Mouse (Mus musculus) stomach, embryonic 14.5 days (tissue): ENCODE measurements around the gene 4930544D05Rik. TPM values are rescaled to one million over a fixed set of nuclear protein-coding genes. Genes with fewer than 3 reads are reported as not detected.

Source experiments
- ATAC-seq: fragments of 200-750 bp; cut with Nextera tagmentation; 2 replicates; pipeline ENCODE4 v1.8.0; 2017; ENCODE audit warnings: low read depth, moderate TSS enrichment; ENCODE audit not compliant: insufficient number of reproducible peaks, insufficient read depth, low FRiP score
- H3K27ac ChIP-seq: fragments of 300-500 bp; sonication (generic); 2 replicates; pipeline ENCODE4 v1.5.1; 2014; ENCODE audit warnings: mild to moderate bottlenecking, low read length, moderate library complexity, mixed read lengths
- H3K27me3 ChIP-seq: fragments of 300-500 bp; sonication (generic); 2 replicates; pipeline ENCODE4 v1.6.1; 2014; ENCODE audit warnings: low read length, control low read depth, mixed read lengths; ENCODE audit not compliant: control insufficient read depth, insufficient read depth
- H3K36me3 ChIP-seq: fragments of 300-500 bp; sonication (generic); 2 replicates; pipeline ENCODE4 v1.6.1; 2014; ENCODE audit warnings: mild to moderate bottlenecking, control low read depth, low read length, moderate library complexity, mixed read lengths; ENCODE audit not compliant: control insufficient read depth, insufficient read depth
- H3K4me1 ChIP-seq: fragments of 300-500 bp; sonication (generic); 2 replicates; pipeline ENCODE4 v1.6.1; 2014; ENCODE audit warnings: low read length, control low read depth, mixed read lengths; ENCODE audit not compliant: control insufficient read depth, insufficient read depth
- H3K4me2 ChIP-seq: fragments of 300-500 bp; sonication (generic); replicated peaks from 2 replicates; pipeline ENCODE4 v1.6.1; 2014; ENCODE audit warnings: low read depth, low read length, control low read depth
- H3K4me3 ChIP-seq: fragments of 300-500 bp; sonication (generic); 2 replicates; pipeline ENCODE4 v1.5.1; 2014; ENCODE audit warnings: low read depth, low read length, control low read depth
- H3K9ac ChIP-seq: fragments of 300-500 bp; sonication (generic); replicated peaks from 2 replicates; pipeline ENCODE4 v1.6.1; 2014; ENCODE audit warnings: low read depth, mild to moderate bottlenecking, control low read depth, low read length, moderate library complexity, mixed read lengths
- H3K9me3 ChIP-seq: fragments of 300-500 bp; sonication (generic); 2 replicates; pipeline ENCODE4 v1.6.1; 2016; ENCODE audit warnings: low read depth, low read length, control low read depth; ENCODE audit not compliant: control insufficient read depth
- WGBS: fragments of 180-500 bp; shearing (Covaris S2); extraction: QIAGEN DNeasy Blood & Tissue Kit; methylation state at CpG from one replicate; pipeline ENCODE4 v1.1.7; 2014; 5-methylcytosine and 5-hydroxymethylcytosine counted together
- polyA plus RNA-seq: library from polyadenylated mRNA; unstranded; fragments of >200 nt; fragmentation: Nextera tagmentation; extraction: Ambion mirVana; gene quantifications from 2 replicates; pipeline ENCODE4 v1.2.1, GENCODE M21; 2014

4930544D05Rik gene
- polyA plus RNA-seq, 1 experiment from 2014 or later, result not detected

GRCm38 (mm10) chr11:70623053-70623742 lies 7.5 kb downstream of the 4930544D05Rik start:
- ATAC-seq, result 0 out of 2 replicates have a peak, but pooled peaks have one; percentile 23
- Histone ChIP-seq H3K4me3 (no peak overlapping the region), H3K36me3 (no peaks in the 10 kb centered on the region), H3K27me3 (no peaks in the 10 kb centered on the region), H3K9ac (no peak overlapping the region), H3K9me3 (no peaks in the 10 kb centered on the region), H3K4me2 (no peak overlapping the region), H3K27ac (no peak overlapping the region), H3K4me1 (no peaks in the 10 kb centered on the region)
- WGBS, result 72% methylated on average over 10 of the region's 10 CpGs

GRCm38 (mm10) chr11:70625473-70625872 lies 9.8 kb downstream of the 4930544D05Rik start:
- WGBS, result 40% methylated on average over 4 of the region's 4 CpGs
- Histone ChIP-seq H3K36me3 (no peaks in the 10 kb centered on the region), H3K4me3 (no peak overlapping the region), H3K27ac (no peak overlapping the region), H3K4me1 (no peaks in the 10 kb centered on the region), H3K9me3 (no peaks in the 10 kb centered on the region), H3K27me3 (no peaks in the 10 kb centered on the region), H3K9ac (no peak overlapping the region), H3K4me2 (no peak overlapping the region)
- no peak for ATAC-seq

- Histone ChIP-seq H3K4me1 (no peaks in the 10 kb centered on the region), H3K4me3 (no peak overlapping the region), H3K36me3 (no peaks in the 10 kb centered on the region), H3K4me2 (no peak overlapping the region), H3K9ac (no peak overlapping the region), H3K9me3 (no peaks in the 10 kb centered on the region), H3K27ac (no peak overlapping the region), H3K27me3 (no peaks in the 10 kb centered on the region)
- 58% methylated on average over 4 of the region's 4 CpGs for WGBS
- no peak for ATAC-seq
These were observed 11.2 kb downstream of the 4930544D05Rik start for GRCm38 (mm10) chr11:70626877-70627276.

GRCm38 (mm10) chr11:70628431-70628830 lies 12.8 kb downstream of the 4930544D05Rik start:
- H3K27ac ChIP-seq, result no peak overlapping the region
- WGBS, result 68% methylated on average over 2 of the region's 2 CpGs
- H3K9ac ChIP-seq, result no peak overlapping the region
- no peak for ATAC-seq
- no peak overlapping the region for H3K4me3 ChIP-seq
- no peaks in the 10 kb centered on the region for H3K36me3 ChIP-seq
- no peak overlapping the region for H3K4me2 ChIP-seq
- no peaks in the 10 kb centered on the region for H3K9me3 ChIP-seq
- H3K4me1 ChIP-seq, result no peaks in the 10 kb centered on the region
- no peaks in the 10 kb centered on the region for H3K27me3 ChIP-seq

GRCm38 (mm10) chr11:70629557-70629956 lies 13.9 kb downstream of the 4930544D05Rik start:
- Histone ChIP-seq H3K36me3 (no peaks in the 10 kb centered on the region), H3K9me3 (no peaks in the 10 kb centered on the region), H3K4me3 (no peak overlapping the region), H3K4me2 (no peak overlapping the region), H3K4me1 (no peaks in the 10 kb centered on the region), H3K9ac (no peak overlapping the region), H3K27ac (no peak overlapping the region), H3K27me3 (no peaks in the 10 kb centered on the region)
- 46% methylated on average over 5 of the region's 5 CpGs for WGBS
- ATAC-seq, result no peak

- Histone ChIP-seq H3K4me1 (no peaks in the 10 kb centered on the region), H3K4me2 (no peak overlapping the region), H3K9me3 (no peaks in the 10 kb centered on the region), H3K27ac (no peak overlapping the region), H3K36me3 (no peaks in the 10 kb centered on the region), H3K9ac (no peak overlapping the region), H3K4me3 (no peak overlapping the region), H3K27me3 (no peaks in the 10 kb centered on the region)
- no peak for ATAC-seq
- 70% methylated on average over 7 of the region's 7 CpGs for WGBS
These were observed 14.5 kb downstream of the 4930544D05Rik start for GRCm38 (mm10) chr11:70630129-70630528.

- H3K4me2 ChIP-seq, result no peak overlapping the region
- no peaks in the 10 kb centered on the region for H3K27me3 ChIP-seq
- H3K9ac ChIP-seq, result no peak overlapping the region
- H3K27ac ChIP-seq, result no peak overlapping the region
- no peaks in the 10 kb centered on the region for H3K9me3 ChIP-seq
- WGBS, result 76% methylated on average over 4 of the region's 4 CpGs
- no peak overlapping the region for H3K4me3 ChIP-seq
- no peak for ATAC-seq
- no peaks in the 10 kb centered on the region for H3K4me1 ChIP-seq
- H3K36me3 ChIP-seq, result no peaks in the 10 kb centered on the region
These were observed 20.0 kb downstream of the 4930544D05Rik start for GRCm38 (mm10) chr11:70635601-70636000.

- no peak for ATAC-seq
- Histone ChIP-seq H3K27ac (no peak overlapping the region), H3K4me1 (no peaks in the 10 kb centered on the region), H3K4me3 (no peak overlapping the region), H3K27me3 (no peaks in the 10 kb centered on the region), H3K9ac (no peak overlapping the region), H3K4me2 (no peak overlapping the region), H3K36me3 (no peaks in the 10 kb centered on the region; the same call in 1 of the 2 replicates), H3K9me3 (no peaks in the 10 kb centered on the region)
- WGBS, result 89% methylated on average over 1 of the region's 1 CpGs
These were observed 22.1 kb downstream of the 4930544D05Rik start for GRCm38 (mm10) chr11:70637764-70638163.

- no peak overlapping the region for H3K27ac ChIP-seq
- no peaks in the 10 kb centered on the region for H3K27me3 ChIP-seq
- H3K9me3 ChIP-seq, result no peaks in the 10 kb centered on the region
- no peak overlapping the region for H3K4me3 ChIP-seq
- 87% methylated on average over 1 of the region's 1 CpGs for WGBS
- no peaks in the 10 kb centered on the region for H3K4me1 ChIP-seq
- no peak overlapping the region for H3K4me2 ChIP-seq
- ATAC-seq, result no peak
- no peak overlapping the region for H3K9ac ChIP-seq
- peaks cover 4% of the 10 kb centered on the region; the same call in 1 of the 2 replicates for H3K36me3 ChIP-seq
These were observed 22.6 kb downstream of the 4930544D05Rik start for GRCm38 (mm10) chr11:70638293-70638692.
